Mouse (Mus musculus) midbrain, postnatal 0 days (tissue): ENCODE data around the gene Kdm3a. TPM values are rescaled to one million over a fixed set of nuclear protein-coding genes. Genes with fewer than 3 reads are reported as not detected.

Experiments used
- ATAC-seq: fragments of 200-750 bp; cut with Nextera tagmentation; 2 replicates; pipeline ENCODE4 v1.8.0; 2017; ENCODE audit warnings: moderate number of reproducible peaks, mild to moderate bottlenecking, moderate TSS enrichment, moderate library complexity; ENCODE audit not compliant: low FRiP score
- DNase-seq: peaks from one replicate; pipeline ENCODE4 v3.0.0-alpha.2; 2015; ENCODE audit warnings: low spot score
- H3K27ac ChIP-seq: fragments of 300-500 bp; sonication (generic); 2 replicates; pipeline ENCODE4 v1.5.1; 2014; ENCODE audit warnings: low read depth, mild to moderate bottlenecking, low read length, mixed read lengths
- H3K27me3 ChIP-seq: fragments of 300-500 bp; sonication (generic); 2 replicates; pipeline ENCODE4 v1.6.1; 2014; ENCODE audit warnings: low read length, control low read depth, mixed read lengths; ENCODE audit not compliant: insufficient read depth
- H3K36me3 ChIP-seq: fragments of 300-500 bp; sonication (generic); 2 replicates; pipeline ENCODE4 v1.6.1; 2014; ENCODE audit warnings: low read length, control low read depth, mixed read lengths; ENCODE audit not compliant: insufficient read depth
- H3K4me1 ChIP-seq: fragments of 300-500 bp; sonication (generic); 2 replicates; pipeline ENCODE4 v1.6.1; 2014; ENCODE audit warnings: mild to moderate bottlenecking, control low read depth, antibody characterized with exemption, low read length, mixed read lengths; ENCODE audit not compliant: insufficient read depth
- H3K4me2 ChIP-seq: fragments of 300-500 bp; sonication (generic); 2 replicates; pipeline ENCODE4 v1.6.1; 2014; ENCODE audit warnings: low read depth, mild to moderate bottlenecking, low read length, mixed read lengths; ENCODE audit not compliant: poor library complexity, severe bottlenecking
- H3K4me3 ChIP-seq: fragments of 300-500 bp; sonication (generic); 2 replicates; pipeline ENCODE4 v1.5.1; 2014; ENCODE audit warnings: low read depth, mild to moderate bottlenecking, low read length, moderate library complexity
- H3K9ac ChIP-seq: fragments of 300-500 bp; sonication (generic); replicated peaks from 2 replicates; pipeline ENCODE4 v1.6.1; 2014; ENCODE audit warnings: mild to moderate bottlenecking, low read length, moderate library complexity, mixed read lengths; ENCODE audit not compliant: poor library complexity, severe bottlenecking
- H3K9me3 ChIP-seq: fragments of 300-500 bp; sonication (generic); 2 replicates; pipeline ENCODE4 v1.6.1; 2016; ENCODE audit warnings: low read length, control low read depth
- CTCF ChIP-seq: IDR thresholded peaks from 2 replicates; pipeline ENCODE4 v1.5.1; 2016; ENCODE audit warnings: antibody characterized with exemption, mild to moderate bottlenecking
- WGBS: fragments of 180-500 bp; shearing (Covaris S2); extraction: QIAGEN DNeasy Blood & Tissue Kit; methylation state at CpG from one replicate; pipeline ENCODE4 v1.1.7; 2014; 5-methylcytosine and 5-hydroxymethylcytosine counted together
- polyA plus RNA-seq: library from polyadenylated mRNA; unstranded; fragments of >200 nt; fragmentation: Nextera tagmentation; extraction: Ambion mirVana; gene quantifications from 2 replicates; pipeline ENCODE4 v1.2.1, GENCODE M21; 2015
- total RNA-seq: library from RNA; depleted of rRNA; stranded (reverse); fragments of >200 nt; gene quantifications from 2 replicates; pipeline ENCODE4 v1.2.3, GENCODE M21; 2014

Kdm3a gene
- total and polyA plus RNA-seq, 2 experiments from 2014 or later: 17.0 to 34.4 TPM

DNA sequence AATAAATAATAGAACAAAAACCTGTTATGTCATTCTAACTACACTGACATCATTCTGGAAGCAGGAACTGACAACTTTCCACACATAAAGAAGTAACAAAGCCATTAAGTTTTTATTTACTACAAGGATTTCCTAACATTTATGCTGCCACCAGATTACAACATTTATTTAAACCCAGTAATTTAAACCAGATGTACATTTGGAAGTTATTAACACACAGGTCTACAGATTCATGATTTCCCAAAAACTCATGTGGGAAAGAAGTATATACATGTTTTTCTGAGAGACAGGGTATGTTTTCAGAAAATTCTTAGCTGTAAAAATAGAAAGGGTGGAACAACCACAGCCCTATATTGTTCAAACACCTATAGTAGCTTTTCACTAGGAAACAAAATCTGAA, 8.1 kb downstream of the Kdm3a start:
- Histone ChIP-seq H3K27ac (no peak overlapping the region), H3K4me1 (peaks cover 5% of the 10 kb centered on the region; the same call in 1 of the 2 replicates), H3K4me3 (no peak overlapping the region), H3K27me3 (no peaks in the 10 kb centered on the region), H3K4me2 (no peak overlapping the region), H3K36me3 (peaks cover 23% of the 10 kb centered on the region), H3K9me3 (no peaks in the 10 kb centered on the region), H3K9ac (no peak overlapping the region)
- no peak for ATAC-seq
- no peak for TF ChIP-seq CTCF
- no peak for DNase-seq

DNA sequence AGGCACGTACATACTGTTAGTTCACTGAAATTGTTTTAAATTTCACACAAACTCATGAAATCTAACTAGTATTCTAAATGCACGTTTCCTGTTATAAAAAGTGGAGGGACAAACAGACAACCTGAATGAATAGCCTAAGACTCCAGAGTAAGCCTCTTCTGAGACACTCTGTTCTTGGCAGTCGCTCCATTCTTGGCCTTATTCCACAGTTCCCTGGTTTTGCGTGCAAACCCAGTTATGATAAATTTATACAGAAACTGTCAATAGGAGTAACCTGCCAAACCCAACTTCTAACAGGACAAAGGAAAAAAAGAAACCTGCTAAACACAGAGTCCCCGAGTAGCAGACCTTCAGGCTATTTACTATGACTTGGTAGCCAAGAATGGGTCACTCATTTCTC, 10.8 kb downstream of the Kdm3a start:
- Histone ChIP-seq H3K36me3 (peaks cover 28% of the 10 kb centered on the region), H3K4me1 (no peaks in the 10 kb centered on the region), H3K27ac (no peak overlapping the region), H3K9me3 (no peaks in the 10 kb centered on the region), H3K27me3 (no peaks in the 10 kb centered on the region), H3K4me2 (no peak overlapping the region), H3K9ac (no peak overlapping the region), H3K4me3 (no peak overlapping the region)
- WGBS: 82% methylated on average over 5 of the region's 5 CpGs
- TF ChIP-seq CTCF: no peak
- DNase-seq (no peak), ATAC-seq (no peak)

DNA sequence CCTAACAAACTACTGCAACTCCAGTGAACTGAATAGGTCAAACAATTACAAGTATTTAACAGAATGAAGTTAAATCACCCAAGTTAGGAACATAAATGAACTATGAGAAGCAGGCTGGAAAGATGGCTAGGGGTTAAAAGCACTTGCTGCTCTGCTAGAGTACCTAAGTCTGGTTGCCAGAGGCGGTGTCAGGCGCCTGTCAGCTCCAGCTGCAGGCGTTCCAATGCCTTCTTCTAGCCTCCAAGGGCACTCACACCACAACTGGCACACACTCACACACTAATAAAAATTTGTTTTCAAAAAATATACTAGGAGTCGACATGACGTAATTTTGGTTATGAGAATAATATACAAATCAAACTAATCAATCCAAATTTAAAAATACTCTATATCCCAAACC, 11.2 kb downstream of the Kdm3a start:
- H3K4me3 ChIP-seq: no peak overlapping the region
- H3K27ac ChIP-seq: no peak overlapping the region
- H3K4me2 ChIP-seq: no peak overlapping the region
- peaks cover 32% of the 10 kb centered on the region for H3K36me3 ChIP-seq
- TF ChIP-seq CTCF: no peak
- H3K27me3 ChIP-seq: no peaks in the 10 kb centered on the region
- ATAC-seq (no peak), DNase-seq (no peak)
- H3K9me3 ChIP-seq: no peaks in the 10 kb centered on the region
- WGBS: 92% methylated on average over 5 of the region's 5 CpGs
- H3K4me1 ChIP-seq: no peaks in the 10 kb centered on the region
- H3K9ac ChIP-seq: no peak overlapping the region

DNA sequence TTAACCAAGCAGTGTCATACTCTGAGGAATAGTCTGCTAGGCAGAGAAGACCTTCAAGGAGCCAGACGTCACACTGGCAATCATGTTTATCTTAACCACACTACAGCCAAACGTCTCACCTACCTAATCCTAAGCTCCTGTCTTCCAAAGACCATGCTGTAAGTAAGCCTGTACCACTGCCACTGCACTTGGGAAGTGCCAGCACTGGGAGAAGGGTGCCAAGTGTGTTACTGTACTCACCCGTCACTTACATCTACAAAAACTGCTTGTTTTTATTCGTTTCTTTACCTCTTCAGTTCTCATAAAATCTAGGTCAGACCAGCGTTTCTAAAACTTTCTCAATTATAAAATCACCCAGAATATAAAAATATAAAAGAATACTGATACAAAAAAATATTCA, 15.8 kb downstream of the Kdm3a start:
- 85% methylated on average over 5 of the region's 5 CpGs for WGBS
- no peak overlapping the region for H3K27ac ChIP-seq
- H3K4me3 ChIP-seq: no peak overlapping the region
- H3K9me3 ChIP-seq: no peaks in the 10 kb centered on the region
- no peak overlapping the region for H3K4me2 ChIP-seq
- H3K4me1 ChIP-seq: no peaks in the 10 kb centered on the region
- no peak for TF ChIP-seq CTCF
- ATAC-seq: no peak
- peaks cover 34% of the 10 kb centered on the region for H3K36me3 ChIP-seq
- H3K27me3 ChIP-seq: no peaks in the 10 kb centered on the region
- no peak overlapping the region for H3K9ac ChIP-seq
- no peak for DNase-seq

DNA sequence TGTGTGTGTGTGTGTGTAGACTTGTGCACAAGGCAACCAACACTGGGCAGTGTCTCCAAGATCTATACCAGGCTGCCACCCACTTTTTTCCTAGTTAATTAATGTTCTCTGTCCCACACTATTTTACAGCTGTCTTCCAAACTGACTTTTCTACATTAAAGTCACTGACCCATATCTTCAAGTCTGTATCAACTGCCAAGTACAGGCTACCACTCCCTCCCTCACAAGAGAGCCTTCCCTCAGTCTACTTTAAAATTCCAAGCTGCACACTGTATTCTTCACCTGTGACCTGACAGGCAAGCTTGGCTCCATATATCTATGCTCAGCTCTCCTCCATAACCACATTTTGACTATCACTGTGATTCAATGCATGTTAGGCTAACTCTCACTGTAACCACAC, 19.6 kb downstream of the Kdm3a start:
- Histone ChIP-seq H3K4me1 (no peaks in the 10 kb centered on the region), H3K9ac (no peak overlapping the region), H3K4me3 (no peak overlapping the region), H3K27me3 (no peaks in the 10 kb centered on the region), H3K4me2 (no peak overlapping the region), H3K36me3 (peaks cover 50% of the 10 kb centered on the region), H3K27ac (no peak overlapping the region), H3K9me3 (no peaks in the 10 kb centered on the region)
- ATAC-seq (no peak), DNase-seq (no peak)
- no peak for TF ChIP-seq CTCF

DNA sequence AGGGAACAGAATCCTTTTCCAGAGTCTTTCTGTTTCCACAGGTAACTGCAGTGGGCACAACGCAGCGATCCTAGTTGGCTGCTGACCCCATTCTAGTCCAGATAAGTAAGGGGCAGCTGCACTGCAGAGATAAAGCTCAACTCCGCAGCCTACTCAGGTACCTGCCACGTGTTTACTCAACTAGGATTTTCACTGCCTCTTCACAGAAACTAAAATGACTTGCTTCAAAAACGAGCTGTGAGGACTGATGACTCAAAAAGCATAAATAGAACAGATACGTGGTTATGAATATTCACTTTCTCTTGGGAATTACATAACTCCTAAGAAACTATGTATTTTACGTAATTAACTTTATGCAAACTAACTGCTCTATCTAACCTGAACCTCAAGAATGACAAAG, 22.8 kb downstream of the Kdm3a start:
- DNase-seq (no peak), ATAC-seq (no peak)
- Histone ChIP-seq H3K4me2 (no peak overlapping the region), H3K4me1 (no peaks in the 10 kb centered on the region), H3K4me3 (no peak overlapping the region), H3K9me3 (no peaks in the 10 kb centered on the region), H3K36me3 (peaks cover 32% of the 10 kb centered on the region), H3K27ac (no peak overlapping the region), H3K27me3 (no peaks in the 10 kb centered on the region), H3K9ac (no peak overlapping the region)
- TF ChIP-seq CTCF: no peak
- 92% methylated on average over 7 of the region's 7 CpGs for WGBS

DNA sequence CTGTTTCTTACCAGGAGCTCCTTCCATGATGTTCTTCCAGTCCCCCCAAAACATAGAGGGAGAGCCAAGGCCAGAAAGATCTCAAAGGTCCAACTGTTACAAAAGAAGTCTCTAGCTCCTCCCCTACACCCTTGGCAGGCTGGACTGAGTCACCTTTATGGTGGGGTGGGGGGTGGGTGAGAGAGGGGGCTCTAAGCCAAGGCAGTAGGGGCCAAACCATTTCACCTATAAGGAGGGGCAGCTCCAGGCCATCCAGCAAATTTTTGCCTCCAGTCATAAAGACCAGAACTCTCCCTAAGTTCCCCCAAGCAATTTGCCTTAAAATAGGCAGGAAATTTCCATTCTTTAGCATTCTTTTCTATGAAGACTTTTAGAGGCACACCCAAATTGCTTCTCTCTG, 23.8 kb downstream of the Kdm3a start:
- ATAC-seq: no peak
- H3K27ac ChIP-seq: no peak overlapping the region
- no peak overlapping the region for H3K4me2 ChIP-seq
- no peaks in the 10 kb centered on the region for H3K4me1 ChIP-seq
- TF ChIP-seq CTCF: no peak
- no peak overlapping the region for H3K4me3 ChIP-seq
- DNase-seq: no peak
- no peak overlapping the region for H3K9ac ChIP-seq
- no peaks in the 10 kb centered on the region for H3K27me3 ChIP-seq
- H3K9me3 ChIP-seq: no peaks in the 10 kb centered on the region
- peaks cover 32% of the 10 kb centered on the region for H3K36me3 ChIP-seq
